Mouse (Mus musculus) spleen, adult 18-20 months (tissue): Measurements from ENCODE around the gene Zfp2.

Experiments used
- DNase-seq, 2 experiments: peaks; one replicate each; pipeline ENCODE4 v3.0.0; 2022; ENCODE audit warnings: mixed read lengths in 2 of 2

The Zfp2 gene

DNA sequence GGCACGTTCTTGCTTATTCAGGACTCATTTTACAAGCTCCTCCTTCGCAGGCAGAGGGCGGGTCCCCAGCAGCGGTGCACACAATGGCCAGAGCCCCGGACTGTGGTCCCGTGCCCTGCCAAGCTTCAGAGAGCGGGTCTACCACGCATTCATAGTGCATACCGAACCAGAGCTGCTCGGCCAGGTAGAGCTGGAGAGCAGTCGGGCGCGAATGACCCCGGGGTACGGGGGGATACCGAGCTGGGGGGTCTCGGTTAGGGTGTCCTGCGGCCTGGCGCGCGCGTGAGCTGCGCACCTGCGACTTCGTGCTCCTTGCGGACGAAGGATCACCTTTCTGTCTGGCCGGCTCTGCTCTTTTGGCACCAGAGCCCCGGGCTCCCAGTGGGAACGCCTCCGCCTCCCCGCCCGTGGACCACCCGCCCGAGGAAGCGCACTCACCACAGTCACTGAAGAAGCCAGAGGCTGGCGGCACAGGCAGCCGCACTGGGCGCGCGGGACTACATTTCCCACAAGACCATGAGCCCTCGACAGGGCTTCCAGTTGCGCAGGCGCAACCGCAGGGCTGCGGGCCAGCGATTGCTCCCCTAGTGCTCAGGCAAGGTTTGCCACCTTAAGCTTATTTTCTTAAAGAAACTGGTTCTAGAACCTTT, at the start of gene Zfp2:
Zfp2 (minus strand) TSS at position 495 of the 650 bp plus-strand sequence.
- DNase-seq, result peak; percentile 77 to 80

DNA sequence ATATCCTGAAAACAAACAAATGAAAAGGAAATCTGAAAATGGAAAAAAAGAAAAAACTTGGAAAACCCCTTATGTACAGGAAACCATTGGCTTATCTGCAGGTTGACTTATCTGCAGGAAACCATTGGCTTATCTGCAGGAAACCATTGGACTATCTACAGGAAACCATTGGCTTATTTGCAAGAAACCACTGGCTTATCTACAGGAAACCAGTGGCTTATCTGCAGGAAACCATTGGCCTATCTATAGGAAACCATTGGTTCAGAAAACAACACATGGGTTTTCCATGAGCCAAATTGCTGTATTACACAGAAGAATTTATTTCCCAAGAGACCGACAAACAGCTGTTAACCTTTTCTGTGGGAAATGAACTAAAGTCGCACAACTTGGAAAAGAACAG, 48.9 kb upstream of the Zfp2 start:
- DNase-seq, result no peak

DNA sequence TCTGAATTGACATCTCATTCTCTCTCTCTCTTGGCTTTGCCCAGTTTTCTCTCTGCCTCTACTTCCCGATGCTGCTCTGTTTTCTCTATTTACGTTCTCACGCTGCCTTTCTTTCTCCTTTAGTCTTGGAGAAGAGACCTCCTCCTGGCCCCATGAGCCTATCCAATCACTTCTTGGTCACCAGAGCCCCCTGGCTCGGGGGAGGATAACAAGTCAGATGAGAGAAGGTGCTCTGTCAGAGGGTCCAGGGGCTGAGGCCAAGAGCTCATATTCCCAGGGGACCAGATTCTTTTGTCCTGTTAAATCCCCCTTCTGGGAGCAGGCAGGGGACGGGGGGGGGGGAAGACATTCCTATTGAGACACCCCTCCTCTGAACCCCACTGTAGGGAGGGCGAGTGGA, 37.7 kb upstream of the Zfp2 start, which contains the start of gene Prop1:
Prop1 (minus strand) TSS at position 101 of the 400 bp plus-strand sequence.
- DNase-seq, result no peak

DNA sequence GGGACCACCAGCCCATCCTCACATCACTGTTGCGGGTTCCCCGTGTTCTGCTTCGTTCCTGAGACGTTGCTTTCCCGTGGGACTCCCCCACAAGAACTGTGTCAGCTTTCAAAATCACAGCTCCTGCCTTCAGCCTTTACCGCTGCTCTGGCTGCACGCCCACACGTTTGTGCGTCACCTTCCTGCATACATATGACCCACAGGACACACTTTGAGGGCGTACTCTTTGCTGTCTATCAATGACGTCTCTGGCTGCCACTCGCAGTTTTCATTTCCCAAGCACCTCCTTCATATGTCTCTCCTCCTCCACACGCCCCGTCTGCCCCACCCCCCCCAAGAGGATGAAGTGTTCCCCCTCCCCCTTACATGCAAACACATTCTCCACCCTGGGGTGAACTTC, 36.3 kb upstream of the Zfp2 start:
- no peak for DNase-seq

DNA sequence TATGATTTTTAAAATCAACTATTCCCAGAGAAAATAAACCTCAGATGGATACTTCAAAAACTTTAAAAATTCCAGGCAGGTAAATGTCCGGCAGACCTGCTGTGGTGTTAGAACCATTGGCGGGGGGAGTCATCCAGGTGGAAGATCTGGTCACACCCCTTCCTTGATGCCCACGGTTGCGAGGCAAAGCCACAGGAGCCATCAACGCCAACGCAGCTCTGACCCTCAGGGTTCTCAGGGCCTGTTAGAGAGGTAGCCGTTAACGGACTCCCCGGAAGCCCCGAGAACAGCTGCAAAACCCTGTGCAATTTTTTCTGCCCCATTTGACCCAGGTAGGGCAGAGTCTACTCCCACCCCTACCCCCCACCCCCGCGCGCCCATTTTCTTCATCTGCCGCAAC, 27.5 kb upstream of the Zfp2 start, which contains the start of gene 4933414I15Rik:
4933414I15Rik (minus strand) TSS at position 260 of the 400 bp plus-strand sequence.
- DNase-seq, result no peak

DNA sequence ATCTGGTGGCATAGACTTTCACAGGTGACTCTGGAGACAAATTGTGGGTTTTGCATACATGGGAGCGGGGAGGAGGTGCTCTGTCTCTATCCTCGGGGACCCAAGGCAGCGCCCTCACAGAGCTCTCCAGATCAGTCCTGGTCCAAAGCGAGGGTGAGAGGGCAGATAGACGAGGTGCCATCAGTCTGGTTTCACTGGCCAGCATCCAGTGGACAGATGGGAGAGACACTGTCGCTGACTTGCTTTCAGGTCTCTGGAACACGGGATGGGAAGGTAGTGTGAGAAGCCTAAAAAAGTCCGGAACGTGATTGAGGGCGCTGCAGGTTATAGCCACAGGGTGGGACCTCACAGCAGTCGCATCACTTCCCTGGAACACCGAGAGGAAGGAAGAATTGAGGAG, 26.4 kb upstream of the Zfp2 start:
- no peak for DNase-seq

DNA sequence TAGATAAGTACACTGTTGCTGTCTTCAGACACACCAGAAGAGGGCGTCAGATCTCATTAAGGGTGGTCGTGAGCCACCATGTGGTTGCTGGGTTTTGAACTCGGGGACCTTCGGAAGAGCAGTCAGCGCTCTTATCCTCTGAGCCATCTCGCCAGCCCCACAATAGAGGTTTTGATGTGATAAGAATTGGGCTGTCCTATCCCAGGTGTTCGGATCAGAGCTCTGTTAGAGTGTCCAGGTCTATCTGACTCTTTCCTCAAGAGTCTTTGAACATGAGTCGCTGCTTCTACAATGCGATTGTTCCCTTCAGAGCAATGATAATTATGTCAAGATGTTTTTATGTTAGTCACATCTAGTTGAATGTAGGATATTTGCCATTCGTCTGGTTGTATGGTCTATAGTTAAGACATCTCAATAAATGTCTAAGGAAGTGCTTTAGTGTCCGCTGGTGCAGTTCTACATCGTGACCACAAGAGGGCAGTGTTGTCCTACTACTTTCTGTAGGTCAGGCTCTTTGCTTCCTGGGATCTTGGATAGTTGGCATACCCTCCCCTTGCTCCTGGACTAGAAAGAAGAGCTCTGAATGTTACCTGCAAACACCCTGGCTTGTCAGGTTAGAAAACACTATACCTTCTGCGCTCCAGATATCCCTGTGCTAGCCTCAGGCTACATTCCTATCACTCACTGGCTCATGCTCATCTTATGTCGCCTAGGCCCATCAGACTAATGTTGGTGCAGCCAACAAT, 23.8 kb upstream of the Zfp2 start:
- DNase-seq, result no peak

DNA sequence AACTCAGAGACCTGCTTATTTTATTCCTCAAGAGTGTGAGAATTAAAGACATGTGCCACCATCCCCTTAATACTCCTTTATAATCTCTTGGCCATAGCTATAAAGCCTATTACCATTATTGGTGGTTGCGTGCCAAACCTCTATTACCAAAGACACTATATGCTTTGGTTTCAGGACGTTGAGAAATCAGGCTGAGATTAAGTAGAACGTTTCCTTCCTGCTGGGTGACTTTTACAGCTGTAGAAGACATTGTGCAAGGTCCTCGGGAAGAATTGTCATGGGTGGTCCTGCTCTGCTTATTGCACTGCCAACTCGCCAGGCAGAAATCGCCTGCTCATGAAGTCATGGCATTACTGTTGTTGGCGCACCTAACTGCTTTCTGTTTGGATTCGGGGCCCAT, 22.5 kb upstream of the Zfp2 start:
- DNase-seq, result no peak

DNA sequence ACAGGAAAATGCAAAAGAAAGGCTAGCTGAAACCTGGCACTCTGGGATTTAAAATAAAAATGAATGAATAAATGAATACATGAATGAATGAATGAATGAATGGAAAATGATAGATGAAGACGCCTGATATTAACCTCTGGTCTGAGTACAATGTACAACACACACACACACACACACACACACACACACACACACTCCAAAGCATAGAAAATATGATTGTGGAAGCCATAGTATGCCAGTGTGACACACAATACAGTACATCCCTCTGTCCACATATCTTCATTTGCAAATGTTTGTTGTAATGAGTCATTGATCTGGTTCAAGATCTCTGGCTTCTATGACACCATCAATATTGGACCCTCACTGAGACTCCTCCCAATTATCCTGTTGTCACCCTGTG, 16.1 kb upstream of the Zfp2 start:
- DNase-seq, result no peak

DNA sequence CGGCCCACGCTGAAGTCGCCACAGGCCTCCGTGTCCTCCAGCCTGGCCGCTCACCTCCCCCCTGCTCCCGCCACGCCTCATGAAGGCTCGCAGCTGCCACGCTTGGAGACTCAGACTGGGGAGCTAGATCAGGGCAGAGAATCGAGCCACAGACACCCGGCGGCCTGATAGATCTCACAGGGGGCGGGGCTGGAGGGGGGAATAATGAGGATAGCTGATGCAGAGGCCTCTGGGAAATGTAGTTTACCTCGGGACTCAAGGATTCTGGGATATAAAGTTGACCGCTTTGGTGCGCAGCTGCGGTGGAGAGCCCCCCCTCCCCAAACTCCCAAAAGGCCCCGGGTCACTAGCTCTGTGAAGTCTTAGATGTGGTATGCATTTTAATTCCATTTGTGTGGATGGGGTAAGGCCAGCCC, 15.5 kb upstream of the Zfp2 start, which contains the start of gene Zfp354b:
Zfp354b (minus strand) TSS at position 183 of the 416 bp plus-strand sequence.
- peak; percentile 41 to 56 for DNase-seq

DNA sequence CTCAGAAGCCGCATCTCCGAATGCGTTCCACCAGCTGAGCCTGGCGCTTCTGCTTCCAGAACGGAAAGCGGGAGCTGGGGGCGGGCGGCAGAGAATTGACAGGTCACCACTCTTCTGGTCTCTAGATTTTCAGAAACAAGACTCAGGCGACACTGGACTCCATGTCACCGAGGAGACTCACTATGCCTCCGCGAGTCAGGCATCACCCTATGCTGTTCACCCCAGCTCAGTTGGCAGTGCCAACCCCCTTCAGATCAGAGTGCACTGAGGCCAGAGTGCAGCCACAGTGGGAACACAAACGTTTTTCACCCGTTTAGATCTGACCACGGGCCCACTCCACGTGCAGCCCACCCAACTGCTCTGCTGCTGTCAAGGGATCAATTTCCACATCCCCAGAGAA, 15.1 kb upstream of the Zfp2 start:
- no peak for DNase-seq

DNA sequence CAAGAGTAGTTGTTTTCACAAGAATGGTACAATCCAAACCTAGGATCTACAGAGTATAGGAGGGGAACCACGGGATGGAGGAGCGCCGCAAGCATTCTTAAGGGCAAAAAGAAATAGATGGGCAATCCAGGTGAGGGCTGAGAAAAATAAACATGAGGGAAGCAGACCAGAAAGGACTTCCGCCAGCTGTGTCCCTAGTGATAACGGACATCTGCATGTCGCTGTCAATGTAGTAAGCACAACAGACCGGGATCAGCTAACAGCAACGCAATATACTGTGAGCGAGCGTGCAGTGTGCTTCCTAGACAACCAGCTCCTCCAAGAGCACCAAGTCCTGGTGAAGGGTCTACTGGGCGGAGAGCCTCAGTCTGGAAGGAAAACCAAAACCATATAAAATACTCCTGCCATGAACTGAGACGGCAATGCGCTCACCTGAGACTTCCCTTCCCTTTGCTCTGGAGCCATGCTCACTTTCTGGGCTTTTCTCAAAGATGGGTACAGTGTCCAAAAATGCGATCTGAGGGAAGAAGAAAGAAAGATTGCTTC, 14.6 kb upstream of the Zfp2 start:
- DNase-seq, result no peak

DNA sequence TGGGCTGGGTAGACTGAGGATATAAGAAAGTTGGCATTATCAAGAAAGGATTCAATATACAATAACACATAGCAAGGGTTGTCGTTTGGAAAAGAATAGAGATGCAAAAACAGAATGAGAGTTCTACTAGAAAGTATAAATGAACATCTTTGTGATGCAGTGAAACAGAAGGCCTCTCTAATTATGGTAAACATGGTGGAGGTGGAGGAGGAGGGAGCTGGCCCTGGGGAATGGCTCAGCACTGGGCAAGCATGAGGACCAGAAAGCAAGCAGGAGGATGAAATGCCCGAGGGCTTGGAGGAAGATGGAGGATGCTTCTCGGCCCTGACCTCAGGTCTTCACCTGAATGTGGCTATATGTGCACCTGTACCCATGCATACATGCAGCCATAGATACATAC, 1.5 kb downstream of the Zfp2 start:
- no peak for DNase-seq

DNA sequence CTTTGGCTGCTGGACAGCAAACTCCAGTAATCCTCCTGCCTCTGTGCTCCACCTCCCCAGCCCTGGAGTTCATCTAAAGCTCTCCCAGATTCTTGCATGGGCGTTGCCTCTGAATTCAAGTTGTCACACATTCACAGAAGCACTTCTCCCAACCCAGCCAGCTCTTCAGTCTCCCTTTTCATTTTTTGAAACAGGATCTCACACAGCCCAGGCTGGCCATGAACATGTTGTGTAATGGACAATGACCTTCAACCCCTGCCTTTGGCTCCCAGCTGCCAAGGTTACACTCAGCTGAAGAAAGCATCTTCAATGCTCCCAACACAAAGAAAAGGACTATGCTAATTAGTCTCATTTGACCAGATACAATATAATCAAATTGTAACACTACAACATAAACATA, 2.7 kb downstream of the Zfp2 start:
- DNase-seq, result no peak

DNA sequence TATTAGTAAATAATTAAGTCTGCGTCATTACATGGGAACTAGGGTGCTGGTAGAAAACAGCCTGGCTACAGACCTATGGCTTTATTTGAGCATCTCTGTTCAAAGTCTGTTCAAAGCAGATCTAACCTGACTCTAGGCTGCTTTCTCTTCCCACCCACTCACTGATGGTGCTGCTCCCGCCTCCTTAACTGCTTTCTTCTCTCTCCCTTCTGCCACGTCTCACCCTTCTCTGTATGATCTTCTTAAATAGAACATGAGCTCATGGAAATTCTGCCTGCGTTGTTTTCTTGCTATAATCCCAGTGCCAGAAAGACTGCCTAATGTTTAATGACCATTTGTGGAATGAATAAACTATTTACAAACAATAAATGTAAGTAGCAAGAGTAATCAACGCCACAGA, 7.8 kb downstream of the Zfp2 start:
- DNase-seq, result no peak

DNA sequence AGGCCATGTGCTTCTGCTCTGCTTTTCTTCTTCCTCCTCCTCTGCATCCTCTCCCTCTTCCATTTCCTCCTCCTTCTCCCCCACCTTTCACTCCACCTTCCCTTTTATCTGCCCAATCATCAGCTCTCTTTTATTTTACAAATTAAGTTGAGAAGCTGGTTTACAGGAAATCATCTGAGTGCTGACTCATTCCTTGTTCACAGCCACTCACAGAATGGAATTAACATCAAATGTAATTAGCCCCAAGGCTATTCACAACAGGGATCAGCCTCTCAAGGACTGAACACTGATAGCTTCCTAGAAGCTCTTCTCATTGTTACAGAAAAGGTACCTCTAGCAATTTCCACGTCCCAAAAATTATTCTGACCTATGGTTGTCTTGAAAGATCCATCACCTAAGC, 18.6 kb downstream of the Zfp2 start:
- DNase-seq, result no peak

DNA sequence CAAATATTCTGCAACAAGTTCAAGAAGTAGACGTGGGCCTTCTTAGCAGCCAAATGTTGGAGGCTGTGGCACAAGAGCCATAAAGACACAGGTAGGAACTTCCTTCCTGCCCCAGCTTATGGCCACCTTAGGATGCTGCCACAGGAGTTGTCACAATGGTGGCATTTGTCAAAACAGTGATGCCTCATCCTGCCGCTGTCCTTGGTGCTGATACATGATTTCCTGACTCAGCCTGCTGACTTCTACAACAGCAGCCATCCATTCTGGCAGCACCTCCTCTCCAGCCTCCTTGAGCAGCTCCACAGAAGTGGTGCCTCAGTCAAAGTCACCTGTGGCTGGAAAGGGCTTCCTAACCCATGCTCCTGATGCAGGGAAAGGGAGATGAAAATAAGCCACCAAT, 23.5 kb downstream of the Zfp2 start:
- DNase-seq, result no peak

DNA sequence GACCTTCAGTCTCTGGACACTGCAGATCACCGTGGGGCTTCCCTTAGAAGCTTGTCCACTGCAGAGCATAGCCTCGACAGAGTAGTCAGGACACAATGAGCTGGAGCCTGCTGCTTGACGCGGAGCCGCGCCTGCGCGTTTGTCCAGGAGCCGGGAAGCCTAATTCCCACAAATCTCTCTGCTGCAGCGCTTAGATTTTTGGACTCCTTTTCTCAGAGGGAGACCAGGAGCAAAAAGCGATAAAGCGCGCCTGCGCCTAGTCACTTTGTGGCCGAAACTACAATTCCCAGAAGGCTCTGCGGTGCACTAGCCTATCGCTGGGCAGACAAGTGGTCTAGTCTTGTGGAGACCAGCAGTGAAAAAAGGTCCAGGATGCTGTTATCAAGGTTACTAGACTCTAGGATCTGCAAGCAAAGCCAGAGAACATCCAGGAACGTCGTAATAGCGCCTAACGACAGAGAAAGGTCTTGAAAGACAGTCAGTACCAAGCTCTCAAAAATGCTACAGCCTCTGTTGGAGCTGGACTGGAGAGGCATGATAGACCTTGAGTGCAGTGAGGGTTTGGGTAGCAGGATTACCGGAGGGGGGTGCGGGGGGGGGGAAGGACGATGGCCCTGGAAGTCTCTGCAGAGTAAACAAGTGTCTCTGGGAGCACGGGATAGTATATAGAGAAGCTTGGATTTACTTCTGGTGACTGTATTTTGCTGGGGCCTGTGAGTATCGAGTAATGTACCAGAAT, 28.4 kb downstream of the Zfp2 start, which contains the start of gene Zfp454:
Zfp454 (minus strand) TSS at position 262 of the 739 bp plus-strand sequence.
- DNase-seq, result peak; percentile 21 to 51

DNA sequence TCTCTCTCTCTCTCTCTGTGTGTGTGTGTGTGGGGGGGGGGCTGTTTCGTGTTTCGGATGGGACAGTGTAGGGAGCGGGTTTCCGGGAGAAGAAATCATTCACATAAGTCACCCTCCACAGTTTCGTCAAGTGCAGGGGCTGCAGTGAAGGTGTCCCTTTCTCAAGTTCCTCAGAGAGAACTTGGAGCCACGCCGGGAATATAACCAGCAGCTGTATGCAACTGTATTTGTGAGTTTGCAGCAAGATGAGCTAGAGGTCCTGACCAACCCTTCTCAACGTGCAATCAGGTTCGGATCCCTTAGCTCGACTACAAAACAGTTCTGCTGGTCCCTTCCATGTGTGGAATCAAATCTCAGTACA, 29.1 kb downstream of the Zfp2 start:
- DNase-seq, result no peak

DNA sequence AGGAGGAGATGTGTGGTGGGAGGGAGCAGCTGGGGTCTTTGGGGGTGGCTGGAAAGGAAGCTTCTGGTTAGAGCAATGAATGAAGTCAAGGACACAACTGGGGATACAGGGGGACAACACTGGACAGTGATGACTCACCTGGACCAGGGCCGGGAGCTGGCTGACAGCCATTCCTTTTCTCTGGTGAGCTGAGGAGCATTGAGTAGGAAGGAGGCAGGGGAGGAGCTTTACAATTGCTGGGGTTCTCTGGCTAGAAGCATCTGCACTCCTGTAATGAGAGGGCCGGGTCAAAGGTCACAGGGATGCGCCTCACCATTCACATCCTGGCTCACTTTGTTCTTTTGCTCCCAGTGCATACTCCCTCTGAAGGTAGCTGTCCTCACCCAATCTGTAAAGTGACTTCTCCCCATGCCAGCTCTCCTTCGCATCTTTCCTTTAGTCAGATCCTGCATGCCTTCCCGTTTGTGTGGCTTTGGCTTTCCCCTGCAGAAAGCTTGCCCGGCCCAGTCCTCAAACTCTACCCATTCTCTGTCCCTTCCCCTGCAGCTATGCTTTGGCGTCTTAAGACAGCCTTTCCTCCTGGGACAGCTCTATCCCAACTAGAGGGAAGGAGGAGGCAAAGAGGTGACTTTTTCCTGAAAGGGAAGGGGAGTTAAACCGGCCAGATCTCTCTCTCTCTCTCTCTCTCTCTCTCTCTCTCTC, 29.6 kb downstream of the Zfp2 start:
- no peak for DNase-seq

DNA sequence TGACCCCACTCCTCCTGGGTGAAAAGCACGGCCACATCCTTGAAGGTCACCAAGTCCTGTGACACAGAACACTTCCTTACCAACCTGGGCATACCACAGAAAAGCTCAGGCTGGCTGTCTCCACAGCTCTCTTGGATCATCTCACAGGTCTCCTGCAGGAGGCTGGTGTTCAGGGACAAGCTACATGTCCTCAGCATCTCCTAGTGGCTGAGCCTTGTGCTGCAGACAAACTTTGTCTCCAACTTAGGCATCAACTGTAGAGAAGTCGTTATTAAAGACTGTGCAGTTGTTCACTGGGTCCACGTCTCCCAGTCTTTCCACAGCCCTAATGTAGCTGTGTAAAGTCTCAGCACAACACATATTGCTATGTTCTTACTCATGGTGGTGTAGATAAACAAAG, 32.2 kb downstream of the Zfp2 start:
- no peak for DNase-seq

DNA sequence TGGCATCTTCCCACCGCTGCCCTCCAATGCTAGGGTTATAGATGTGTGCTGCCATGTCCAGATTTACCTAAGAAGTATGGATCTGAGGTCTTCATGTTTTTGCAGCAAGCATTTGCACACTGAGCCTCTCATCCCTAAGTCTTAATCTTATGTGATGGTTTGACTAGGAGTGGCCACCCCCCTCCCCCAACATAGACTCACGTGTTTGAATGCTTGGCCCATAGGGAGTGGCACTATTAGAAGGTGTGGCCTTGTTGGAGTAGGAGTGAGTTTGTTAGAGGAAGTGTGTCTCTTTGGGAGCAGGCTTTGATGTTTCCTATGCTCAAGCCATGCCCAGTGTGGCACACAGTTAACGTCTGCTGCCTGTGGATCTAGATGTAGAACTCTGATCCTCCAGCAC, 37.3 kb downstream of the Zfp2 start:
- no peak for DNase-seq
